Mouse (Mus musculus) lung, embryonic 16.5 days (tissue): ENCODE measurements around the gene Gm13698. TPM values are rescaled to one million over a fixed set of nuclear protein-coding genes. Genes with fewer than 3 reads are reported as not detected.
"Not testable (repeated sequence)": the region's sequence is repeated elsewhere in the genome, so short reads cannot be mapped to it uniquely, and the experiment has no call there.

ENCODE experiments used
- ATAC-seq: fragments of 200-750 bp; cut with Nextera tagmentation; 2 replicates; pipeline ENCODE4 v1.8.0; 2017; ENCODE audit warnings: low read depth, mild to moderate bottlenecking, moderate library complexity
- H3K27ac ChIP-seq: fragments of 300-500 bp; sonication (generic); 2 replicates; pipeline ENCODE4 v1.5.1; 2014; ENCODE audit warnings: mild to moderate bottlenecking, control low read depth, low read length
- H3K27me3 ChIP-seq: fragments of 300-500 bp; sonication (generic); 2 replicates; pipeline ENCODE4 v1.6.1; 2014; ENCODE audit warnings: low read depth, low read length, mixed read lengths; ENCODE audit not compliant: control insufficient read depth, insufficient read depth
- H3K36me3 ChIP-seq: fragments of 300-500 bp; sonication (generic); 2 replicates; pipeline ENCODE4 v1.6.1; 2014; ENCODE audit warnings: low read length; ENCODE audit not compliant: control insufficient read depth, insufficient read depth
- H3K4me1 ChIP-seq: fragments of 300-500 bp; sonication (generic); replicated peaks from 2 replicates; pipeline ENCODE4 v1.6.1; 2014; ENCODE audit warnings: low read length, mixed read lengths; ENCODE audit not compliant: control insufficient read depth, insufficient read depth
- H3K4me2 ChIP-seq: fragments of 300-500 bp; sonication (generic); 2 replicates; pipeline ENCODE4 v1.6.1; 2014; ENCODE audit warnings: low read depth, low read length, control low read depth
- H3K4me3 ChIP-seq: fragments of 300-500 bp; sonication (generic); 2 replicates; pipeline ENCODE4 v1.5.1; 2014; ENCODE audit warnings: mild to moderate bottlenecking, low read length, control low read depth
- H3K9ac ChIP-seq: fragments of 300-500 bp; sonication (generic); 2 replicates; pipeline ENCODE4 v1.6.1; 2014; ENCODE audit warnings: low read length, control low read depth
- H3K9me3 ChIP-seq: fragments of 300-500 bp; sonication (generic); 2 replicates; pipeline ENCODE4 v1.6.1; 2016; ENCODE audit warnings: low read length; ENCODE audit not compliant: control insufficient read depth
- WGBS: fragments of 180-500 bp; shearing (Covaris S2); extraction: QIAGEN DNeasy Blood & Tissue Kit; methylation state at CpG from one replicate; pipeline ENCODE4 v1.1.7; 2014; 5-methylcytosine and 5-hydroxymethylcytosine counted together
- polyA plus RNA-seq: library from polyadenylated mRNA; unstranded; fragments of >200 nt; fragmentation: Nextera tagmentation; extraction: Ambion mirVana; gene quantifications from 2 replicates; pipeline ENCODE4 v1.2.1, GENCODE M21; 2015

Gm13698 gene
- not detected in 2 replicates for polyA plus RNA-seq

GRCm38 (mm10) chr2:83955393-83955792 lies at the start of gene Gm13698:
Gene Gm13698 (plus strand): TSS chr2:83955693.
- ATAC-seq, H3K9me3 ChIP-seq, H3K4me2 ChIP-seq, H3K9ac ChIP-seq, H3K4me3 ChIP-seq, H3K27ac ChIP-seq, H3K27me3 ChIP-seq, H3K4me1 ChIP-seq, H3K36me3 ChIP-seq: not testable (repeated sequence)
- WGBS: no CpG with 5 or more reads among the region's 6 CpGs

GRCm38 (mm10) chr2:83929478-83930088 lies 25.9 kb upstream of the Gm13698 start:
- Histone ChIP-seq H3K9ac (no peak overlapping the region), H3K27ac (no peak overlapping the region), H3K9me3 (no peaks in the 10 kb centered on the region), H3K27me3 (no peaks in the 10 kb centered on the region), H3K36me3 (no peaks in the 10 kb centered on the region), H3K4me2 (no peak overlapping the region), H3K4me3 (no peak overlapping the region), H3K4me1 (no peaks in the 10 kb centered on the region)
- 55% methylated on average over 2 of the region's 2 CpGs for WGBS
- ATAC-seq: no peak

DNA sequence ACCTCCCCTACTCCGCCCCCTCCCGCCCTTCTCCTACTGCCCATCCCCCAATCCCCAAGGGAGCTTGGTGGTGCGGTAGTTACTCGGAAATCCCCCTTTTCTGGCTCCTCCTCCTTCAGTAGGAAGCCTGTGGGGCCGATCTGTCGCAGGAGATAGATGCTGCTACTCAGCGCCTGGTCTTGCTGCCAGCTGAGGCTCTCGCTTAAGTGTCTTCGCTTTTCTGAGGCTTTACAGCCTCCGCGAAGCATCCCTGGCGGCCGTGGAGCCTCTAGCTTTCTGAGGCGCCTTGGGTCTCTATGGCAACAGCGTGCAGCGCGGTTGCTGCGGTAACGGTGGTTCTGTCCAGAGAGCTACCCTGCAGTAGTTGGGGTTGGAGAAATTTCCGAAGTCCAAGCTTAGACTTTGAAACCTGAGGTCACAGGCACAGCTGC lies 14.5 kb upstream of the Gm13698 start, which contains the start of gene Zswim2:
Zswim2 (minus strand) TSS at position 298 of the 431 bp plus-strand sequence.
- WGBS: 0% methylated on average over 20 of the region's 20 CpGs
- Histone ChIP-seq H3K9me3 (no peaks in the 10 kb centered on the region), H3K36me3 (no peaks in the 10 kb centered on the region), H3K9ac (no peak within 1 kb of the TSS; the same call in 1 of the 2 replicates), H3K27me3 (no peaks in the 10 kb centered on the region), H3K4me1 (peaks cover 4% of the 10 kb centered on the region), H3K4me2 (peak within 1 kb of the TSS; percentile 49), H3K4me3 (peak within 1 kb of the TSS; percentile 20), H3K27ac (no peak within 1 kb of the TSS)
- peak; percentile 61; the same call in 1 of the 2 replicates for ATAC-seq

- Histone ChIP-seq H3K36me3 (no peaks in the 10 kb centered on the region), H3K4me2 (peak overlapping the region; percentile 49; the same call in 1 of the 2 replicates), H3K4me1 (peaks cover 4% of the 10 kb centered on the region), H3K27me3 (no peaks in the 10 kb centered on the region), H3K4me3 (no peak overlapping the region), H3K9ac (no peak overlapping the region), H3K9me3 (no peaks in the 10 kb centered on the region), H3K27ac (no peak overlapping the region)
- ATAC-seq: no peak
- 34% methylated on average over 3 of the region's 3 CpGs for WGBS
These were observed 14.1 kb upstream of the Gm13698 start for GRCm38 (mm10) chr2:83941378-83941777.

DNA sequence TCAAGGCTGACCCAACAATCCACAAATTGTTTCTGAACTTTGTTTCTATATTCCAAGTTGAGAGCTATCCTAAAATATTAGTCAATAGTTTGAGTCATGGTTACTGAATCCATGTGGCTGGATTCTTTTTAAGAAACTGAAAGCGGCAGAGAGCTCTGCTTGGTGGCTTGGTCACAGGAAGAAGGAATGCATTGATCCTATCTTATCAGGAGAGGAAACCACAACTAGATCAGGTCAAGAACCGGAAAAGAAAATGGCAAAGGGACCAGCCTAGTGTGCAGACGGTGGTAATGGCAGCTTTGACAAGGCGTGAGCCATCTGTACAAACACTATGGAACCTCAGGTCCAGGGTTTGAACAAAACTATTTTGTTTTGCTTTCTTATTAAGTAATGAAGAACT lies 13.7 kb upstream of the Gm13698 start:
- H3K4me3 ChIP-seq: no peak overlapping the region
- H3K9me3 ChIP-seq: no peaks in the 10 kb centered on the region
- no peaks in the 10 kb centered on the region for H3K27me3 ChIP-seq
- H3K4me1 ChIP-seq: peaks cover 4% of the 10 kb centered on the region
- H3K9ac ChIP-seq: no peak overlapping the region
- H3K36me3 ChIP-seq: no peaks in the 10 kb centered on the region
- no peak for ATAC-seq
- H3K4me2 ChIP-seq: no peak overlapping the region
- no peak overlapping the region for H3K27ac ChIP-seq
- 48% methylated on average over 4 of the region's 4 CpGs for whole genome bisulfite sequencing

DNA sequence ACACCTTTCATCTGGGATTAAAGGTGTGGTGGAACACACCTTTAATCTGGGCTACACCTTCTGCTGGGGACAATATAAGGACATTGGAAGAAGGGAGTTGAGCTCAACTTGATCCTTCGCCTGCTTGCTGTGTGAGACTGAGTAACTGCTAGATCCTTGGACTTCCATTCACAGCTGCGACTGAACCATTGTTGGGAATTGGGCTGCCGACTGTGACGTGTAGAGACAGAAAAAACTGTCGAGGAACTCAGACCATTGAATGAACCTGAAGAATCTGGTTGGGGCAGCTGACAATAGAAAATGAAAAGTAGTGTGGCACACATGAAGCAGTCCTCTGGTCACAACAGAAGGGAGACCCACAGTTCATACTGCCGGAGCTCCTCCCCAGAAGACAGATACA lies 5.7 kb downstream of the Gm13698 start, which contains the start of gene Gm13693:
Gm13693 (plus strand) TSS at position 301 of the 400 bp plus-strand sequence.
- H3K4me3 ChIP-seq, H3K36me3 ChIP-seq, H3K4me1 ChIP-seq, H3K27me3 ChIP-seq, H3K4me2 ChIP-seq, H3K9me3 ChIP-seq, H3K27ac ChIP-seq, H3K9ac ChIP-seq, ATAC-seq: not testable (repeated sequence)
- no CpG with 5 or more reads among the region's 6 CpGs for WGBS

DNA sequence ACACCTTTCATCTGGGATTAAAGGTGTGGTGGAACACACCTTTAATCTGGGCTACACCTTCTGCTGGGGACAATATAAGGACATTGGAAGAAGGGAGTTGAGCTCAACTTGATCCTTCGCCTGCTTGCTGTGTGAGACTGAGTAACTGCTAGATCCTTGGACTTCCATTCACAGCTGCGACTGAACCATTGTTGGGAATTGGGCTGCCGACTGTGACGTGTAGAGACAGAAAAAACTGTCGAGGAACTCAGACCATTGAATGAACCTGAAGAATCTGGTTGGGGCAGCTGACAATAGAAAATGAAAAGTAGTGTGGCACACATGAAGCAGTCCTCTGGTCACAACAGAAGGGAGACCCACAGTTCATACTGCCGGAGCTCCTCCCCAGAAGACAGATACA lies 11.5 kb downstream of the Gm13698 start, which contains the start of gene Gm13695:
Gm13695 (plus strand) TSS at position 301 of the 400 bp plus-strand sequence.
- not testable (repeated sequence) for H3K4me1 ChIP-seq, H3K4me3 ChIP-seq, ATAC-seq, H3K27ac ChIP-seq, H3K36me3 ChIP-seq, H3K9me3 ChIP-seq, H3K4me2 ChIP-seq, H3K9ac ChIP-seq, H3K27me3 ChIP-seq
- no CpG with 5 or more reads among the region's 6 CpGs for WGBS

- not testable (repeated sequence) for H3K4me1 ChIP-seq, H3K27ac ChIP-seq, H3K4me2 ChIP-seq, H3K4me3 ChIP-seq, H3K9me3 ChIP-seq, H3K36me3 ChIP-seq, H3K27me3 ChIP-seq, H3K9ac ChIP-seq, ATAC-seq
- WGBS: no CpG with 5 or more reads among the region's 6 CpGs
These were observed 17.3 kb downstream of the Gm13698 start, which contains the start of gene Gm13696 for GRCm38 (mm10) chr2:83972823-83973222. Gene Gm13696 (plus strand): TSS chr2:83973123.

DNA sequence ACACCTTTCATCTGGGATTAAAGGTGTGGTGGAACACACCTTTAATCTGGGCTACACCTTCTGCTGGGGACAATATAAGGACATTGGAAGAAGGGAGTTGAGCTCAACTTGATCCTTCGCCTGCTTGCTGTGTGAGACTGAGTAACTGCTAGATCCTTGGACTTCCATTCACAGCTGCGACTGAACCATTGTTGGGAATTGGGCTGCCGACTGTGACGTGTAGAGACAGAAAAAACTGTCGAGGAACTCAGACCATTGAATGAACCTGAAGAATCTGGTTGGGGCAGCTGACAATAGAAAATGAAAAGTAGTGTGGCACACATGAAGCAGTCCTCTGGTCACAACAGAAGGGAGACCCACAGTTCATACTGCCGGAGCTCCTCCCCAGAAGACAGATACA lies 23.1 kb downstream of the Gm13698 start, which contains the start of gene Gm13694:
Gm13694 (plus strand) TSS at position 301 of the 400 bp plus-strand sequence.
- not testable (repeated sequence) for H3K27ac ChIP-seq, ATAC-seq, H3K9ac ChIP-seq, H3K36me3 ChIP-seq, H3K4me1 ChIP-seq, H3K4me2 ChIP-seq, H3K4me3 ChIP-seq, H3K27me3 ChIP-seq, H3K9me3 ChIP-seq
- WGBS: no CpG with 5 or more reads among the region's 6 CpGs
